Mouse (Mus musculus): ENCODE results near the gene Col3a1.

Col3a1 gene

DNA sequence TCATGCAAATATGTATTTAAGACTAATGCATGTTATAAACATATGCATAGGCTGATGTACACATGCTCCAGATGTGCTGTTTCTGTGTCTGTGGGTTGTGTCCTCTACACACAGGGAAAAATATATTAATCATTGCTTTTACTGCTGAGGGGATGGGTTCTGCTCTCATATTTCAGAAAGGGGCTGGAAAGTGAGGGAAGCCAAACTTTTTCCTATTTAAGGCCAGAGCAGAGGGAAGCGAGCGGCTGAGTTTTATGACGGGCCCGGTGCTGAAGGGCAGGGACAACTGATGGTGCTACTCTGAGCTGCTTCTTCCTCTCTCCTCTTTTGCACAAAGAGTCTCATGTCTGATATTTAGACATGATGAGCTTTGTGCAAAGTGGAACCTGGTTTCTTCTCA lies at the start of gene Col3a1:
TSS of gene Col3a1 (plus strand) at position 151 of the 400 bp plus-strand sequence.
- peak; percentile 9 for DNase-seq

- no peak for DNase-seq
Measured at GRCm38 (mm10) chr1:45269421-45269820, 41.9 kb upstream of the Col3a1 start.

- DNase-seq: no peak
Measured at GRCm38 (mm10) chr1:45276006-45276539, 35.3 kb upstream of the Col3a1 start.

DNA sequence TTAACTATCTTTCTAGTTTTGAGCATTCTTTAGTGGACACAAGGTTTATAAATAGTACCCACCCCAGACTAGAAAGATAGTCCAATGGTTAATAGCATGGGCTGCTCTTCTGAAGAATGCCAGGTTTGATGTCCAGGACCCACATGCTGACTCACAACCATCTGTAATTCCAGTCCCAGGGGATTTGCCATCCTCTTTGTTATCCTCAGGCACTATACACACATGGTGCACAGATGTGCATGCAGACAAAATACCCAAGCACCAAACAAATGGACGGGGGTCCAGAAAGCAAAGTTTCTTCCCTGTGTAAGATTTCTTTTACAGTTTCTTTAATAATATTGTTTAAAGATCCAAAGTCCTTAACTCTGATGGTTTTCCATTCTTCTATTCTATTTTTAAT lies 23.4 kb upstream of the Col3a1 start:
- no peak for DNase-seq

GRCm38 (mm10) chr1:45290037-45290436 lies 21.3 kb upstream of the Col3a1 start:
- no peak for DNase-seq

- no peak for DNase-seq
Measured at GRCm38 (mm10) chr1:45299394-45300119, 11.8 kb upstream of the Col3a1 start.

- no peak for DNase-seq
Measured at GRCm38 (mm10) chr1:45304273-45304672, 7.1 kb upstream of the Col3a1 start.

DNA sequence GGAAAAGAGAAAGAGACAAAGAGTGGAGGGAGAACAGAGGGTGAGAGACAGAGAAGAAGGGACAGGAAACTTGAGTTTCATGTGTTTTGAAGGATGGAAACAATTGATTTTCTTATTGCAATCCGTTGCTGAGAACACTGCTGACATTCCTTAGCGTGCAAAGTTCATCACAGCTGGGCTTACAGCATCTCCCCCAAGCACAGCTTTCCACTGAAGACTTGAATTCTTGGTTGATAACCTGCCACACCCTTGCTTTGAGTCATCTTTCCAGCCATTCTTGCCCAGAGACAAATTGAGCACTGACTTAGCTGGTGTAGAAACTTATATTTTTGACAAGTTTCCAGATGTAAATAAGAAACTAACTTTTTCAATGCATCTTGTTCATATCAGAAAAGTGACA lies 2.3 kb upstream of the Col3a1 start:
- DNase-seq: no peak

GRCm38 (mm10) chr1:45311962-45312361 lies 624 bp downstream of the Col3a1 start:
- no peak for DNase-seq

DNA sequence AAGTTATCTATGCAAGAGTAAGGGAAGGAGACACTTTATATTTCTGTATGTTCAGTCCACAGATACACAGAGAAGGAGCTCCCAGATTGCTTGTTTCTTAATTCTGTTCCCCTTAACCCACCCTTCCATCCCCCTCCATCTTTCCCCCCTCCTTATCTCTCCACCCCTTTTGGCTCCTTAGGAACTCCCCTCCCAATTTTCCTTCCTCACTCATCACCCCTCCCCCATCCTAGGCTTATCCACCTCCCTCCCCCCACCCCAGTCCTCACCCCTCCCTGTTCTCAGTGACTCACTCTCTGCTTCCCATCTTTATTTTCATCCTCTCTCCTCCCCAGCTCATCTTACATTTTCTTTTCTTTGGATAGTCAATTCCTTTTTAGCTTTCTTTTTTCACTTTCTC lies 1.5 kb downstream of the Col3a1 start:
- no peak for DNase-seq

DNA sequence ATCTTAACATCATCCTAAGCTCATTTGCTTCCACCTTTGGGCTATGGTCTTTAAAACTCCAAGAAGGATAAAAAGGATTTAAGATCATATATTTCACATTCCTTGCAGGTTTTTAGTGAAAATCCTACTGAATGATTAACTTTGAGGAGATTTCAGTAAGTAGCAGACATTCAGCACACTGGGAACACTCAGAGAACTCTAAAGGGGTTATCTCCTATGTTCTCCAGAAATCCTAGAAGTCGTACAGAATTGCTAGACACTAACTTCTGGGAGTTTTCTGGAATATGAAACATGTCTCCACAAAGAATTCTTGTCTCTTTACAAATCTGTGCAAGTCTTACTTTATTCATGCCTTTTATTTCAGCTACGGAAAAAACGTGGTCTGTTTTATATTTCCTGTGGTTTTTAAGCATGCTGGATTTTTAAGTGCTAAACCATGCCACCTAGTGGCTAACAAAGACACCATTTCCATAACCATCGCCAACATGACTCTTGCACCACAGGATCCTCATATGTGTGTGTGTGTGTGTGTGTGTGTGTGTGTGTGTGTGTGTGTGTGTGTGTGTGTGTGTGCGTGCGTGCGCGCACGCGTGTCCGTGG lies 2.5 kb downstream of the Col3a1 start:
- no peak for DNase-seq

DNA sequence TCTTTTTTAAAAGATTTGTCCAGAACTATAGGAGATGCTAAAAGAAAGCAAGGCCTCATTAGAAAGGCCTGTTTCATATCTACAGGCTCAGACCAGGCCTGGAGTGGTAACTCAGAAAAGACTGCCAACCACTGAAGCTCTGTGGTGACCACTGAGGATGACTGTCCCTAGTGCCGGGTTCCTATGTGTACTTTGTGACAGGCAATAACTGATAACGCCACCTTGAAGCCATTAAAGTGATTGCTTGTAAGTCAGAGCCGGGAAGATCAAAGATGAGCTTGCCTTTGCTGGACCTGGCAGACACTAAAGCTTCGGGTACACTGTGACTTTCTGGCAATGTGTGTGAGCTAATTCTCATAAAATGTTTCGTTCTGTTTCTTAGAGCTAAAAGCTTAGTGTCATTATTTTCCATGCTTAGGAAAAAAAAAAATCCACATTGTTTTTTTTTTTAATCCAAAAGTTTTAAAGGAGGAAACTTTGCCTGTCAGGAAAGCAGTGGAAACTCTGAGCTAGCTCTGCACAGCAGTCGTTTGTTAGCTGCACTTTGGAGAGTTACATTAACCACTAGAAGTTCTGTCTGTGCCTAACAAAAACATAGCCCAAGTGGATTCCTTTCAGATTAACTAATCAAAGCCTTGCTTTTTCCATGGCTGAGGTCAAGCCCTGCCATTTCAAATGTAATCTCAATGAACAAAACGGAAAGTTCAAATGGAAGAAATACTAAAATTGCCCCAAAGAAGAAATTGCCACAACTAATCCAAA lies 4.6 kb downstream of the Col3a1 start:
- DNase-seq: no peak

GRCm38 (mm10) chr1:45318241-45318640 lies 6.9 kb downstream of the Col3a1 start:
- DNase-seq: no peak

GRCm38 (mm10) chr1:45320861-45321260 lies 9.5 kb downstream of the Col3a1 start:
- DNase-seq: no peak

- no peak for DNase-seq
Measured at GRCm38 (mm10) chr1:45329149-45329548, 17.8 kb downstream of the Col3a1 start.

DNA sequence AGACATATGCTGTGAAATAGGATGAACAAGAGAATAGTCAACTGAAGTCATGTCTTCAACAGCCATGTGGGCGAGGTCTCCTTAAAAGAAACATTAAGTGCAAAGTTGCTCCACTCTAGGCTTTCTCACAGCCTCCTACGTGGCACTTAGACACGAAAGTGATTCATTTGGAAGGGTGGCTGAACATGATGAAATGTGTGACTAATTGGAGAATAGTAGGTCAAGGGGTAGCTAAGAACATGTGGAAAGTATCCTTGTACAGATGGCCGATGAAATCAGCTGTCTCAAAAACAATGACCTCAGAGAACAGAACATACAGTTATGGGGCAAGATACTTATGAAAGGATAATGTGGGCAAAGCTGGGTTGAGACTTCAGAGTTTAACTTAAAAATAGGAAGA lies 44.6 kb downstream of the Col3a1 start:
- no peak for DNase-seq

DNA sequence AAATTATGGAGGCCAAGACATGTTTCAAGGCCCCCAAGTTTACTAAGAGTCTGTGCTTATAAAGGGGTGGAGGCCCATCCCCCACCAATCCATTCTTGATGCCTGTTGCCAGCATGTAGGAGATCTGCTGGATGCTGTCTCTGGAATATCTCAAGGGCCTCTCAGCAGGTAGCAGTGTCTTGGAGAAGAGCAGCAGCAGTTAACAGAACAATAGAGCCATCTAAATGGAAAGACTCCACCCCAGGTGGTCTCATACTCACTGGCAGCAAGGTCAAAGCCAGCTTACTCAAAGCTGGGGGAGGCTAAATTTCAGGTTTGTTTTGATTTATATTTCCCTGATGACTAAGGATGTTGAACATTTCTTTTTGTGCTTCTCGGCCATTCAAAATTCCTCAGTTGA lies 46.7 kb downstream of the Col3a1 start:
- no peak for DNase-seq

DNA sequence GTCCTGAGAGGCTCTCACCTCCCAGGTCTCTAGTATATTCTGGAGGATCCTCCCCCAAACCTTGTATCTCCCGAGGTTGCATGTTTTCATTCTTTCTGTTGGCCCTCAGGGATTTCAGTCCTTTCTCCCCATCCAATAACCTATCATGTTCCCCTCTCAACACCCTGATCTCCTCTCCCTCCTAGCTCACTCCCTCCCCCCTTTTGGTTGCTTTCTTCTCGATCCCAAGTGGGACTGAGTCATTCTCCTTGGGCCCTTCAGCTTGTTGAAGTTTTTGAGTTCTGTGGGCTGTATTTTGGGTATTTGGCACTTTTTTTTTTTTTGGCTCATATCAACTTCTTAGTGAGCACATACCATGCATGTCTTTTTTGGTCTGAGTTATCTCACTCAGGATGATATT lies 47.8 kb downstream of the Col3a1 start:
- DNase-seq: no peak

- DNase-seq: no peak
Measured at GRCm38 (mm10) chr1:45359673-45360072, 48.3 kb downstream of the Col3a1 start.

DNA sequence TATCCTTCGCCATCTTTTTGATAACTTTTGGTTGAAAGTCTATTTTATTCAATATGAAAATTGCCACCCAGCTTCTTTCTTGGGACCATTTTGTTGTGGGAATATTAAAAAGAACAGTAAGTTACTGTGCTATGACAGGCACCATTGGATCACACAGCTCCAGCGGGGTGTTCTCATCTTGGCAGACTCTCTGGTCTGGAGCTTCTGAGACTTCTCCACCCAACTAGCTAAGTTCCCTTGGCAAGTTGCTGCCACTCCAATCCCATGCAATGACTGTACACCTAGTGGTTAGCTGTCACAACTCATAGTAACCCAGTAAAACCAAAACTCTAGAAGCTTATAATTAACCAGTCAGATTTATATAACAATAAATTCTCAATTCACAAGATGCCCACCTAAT lies 51.9 kb downstream of the Col3a1 start:
- DNase-seq: no peak

GRCm38 (mm10) chr1:45365427-45365826 lies 54.1 kb downstream of the Col3a1 start:
- DNase-seq: no peak

DNA sequence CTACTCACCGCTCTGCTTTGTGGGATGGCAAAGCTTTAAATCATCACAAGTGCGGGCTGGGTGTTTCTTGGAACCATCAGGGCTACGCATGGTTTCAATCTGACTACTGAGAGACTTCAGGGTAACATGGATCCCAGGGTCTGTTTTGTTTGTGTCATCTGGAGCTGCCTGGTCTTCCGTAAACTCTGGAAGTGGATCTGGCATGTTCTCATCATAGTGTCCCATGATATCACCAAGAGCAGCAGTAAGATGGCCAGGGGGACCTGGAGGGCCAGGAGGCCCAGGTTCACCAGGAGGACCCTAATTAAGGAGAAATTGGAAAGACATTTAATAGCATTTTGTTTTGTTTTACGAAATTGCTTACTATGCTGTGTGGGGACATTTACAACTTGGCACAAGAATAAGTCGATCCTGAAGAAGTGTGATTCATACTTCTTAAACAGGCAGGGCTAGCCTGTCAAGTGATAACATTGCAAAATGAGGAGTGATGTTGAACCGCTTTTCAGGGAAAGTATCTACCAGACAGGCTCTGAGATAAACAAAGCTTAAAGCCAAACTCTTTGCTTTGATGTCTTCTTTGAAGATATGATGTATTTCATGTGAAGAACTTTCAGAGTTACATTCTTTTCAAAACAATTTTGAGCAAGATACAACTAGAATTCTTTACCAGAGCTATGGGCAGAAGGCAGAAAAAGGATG lies 68.8 kb downstream of the Col3a1 start:
- DNase-seq: no peak

GRCm38 (mm10) chr1:45381866-45382265 lies 70.5 kb downstream of the Col3a1 start:
- no peak for DNase-seq
